Mouse (Mus musculus) G1E (cell line): ENCODE data around the gene Polr2l.

Source experiments
- CTCF ChIP-seq: IDR thresholded peaks from 2 replicates; pipeline ENCODE4 v1.5.1; 2012; ENCODE audit warnings: low read depth, low read length, inconsistent platforms, mixed read lengths
- GATA1 ChIP-seq: IDR thresholded peaks from 2 replicates; pipeline ENCODE4 v1.6.1; 2012; ENCODE audit warnings: borderline replicate concordance, low read length, inconsistent platforms, mixed read lengths

DNA sequence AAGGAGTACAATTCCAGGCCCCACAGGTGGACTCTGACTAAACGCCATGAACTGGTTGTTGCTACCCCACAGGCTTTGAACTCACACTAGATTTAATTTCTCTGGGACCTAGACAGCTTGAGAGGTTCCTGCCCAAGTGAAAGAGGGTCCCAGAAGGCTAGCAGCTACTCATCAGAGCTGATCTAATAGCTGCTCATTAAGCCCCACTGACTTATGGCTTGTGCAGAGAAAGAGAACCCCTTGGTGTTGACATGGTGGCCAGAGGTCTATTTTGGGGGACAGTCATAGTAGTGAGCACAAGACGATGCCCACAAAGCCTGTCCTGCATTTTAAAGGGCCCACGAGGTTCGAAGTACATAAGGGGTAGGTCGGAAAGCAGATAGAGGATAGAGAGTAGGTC, 772 bp downstream of the Polr2l start:
- no peak for TF ChIP-seq CTCF
- TF ChIP-seq GATA1: no peak
